Mouse (Mus musculus) common myeloid progenitor, adult 5-6 weeks (primary cell): ENCODE data around the gene Rtn4. TPM values are rescaled to one million over a fixed set of nuclear protein-coding genes. Genes with fewer than 3 reads are reported as not detected.
A peak's percentile ranks its signal among the peaks of the same experiment; 100 is the strongest.

ENCODE experiments used
- ATAC-seq: replicated peaks from 2 replicates; pipeline ENCODE4 v1.8.0; 2016; ENCODE audit warnings: low read depth, mild to moderate bottlenecking, moderate TSS enrichment, inconsistent platforms; ENCODE audit not compliant: poor library complexity, severe bottlenecking
- total RNA-seq: library from RNA; stranded (forward); fragments of 200-1000, 187-1606 nt; gene quantifications from 2 replicates; pipeline ENCODE4 v1.2.3, GENCODE M21; 2017

Rtn4 gene
- total RNA-seq, 1 experiment from 2014 or later = 96.0 TPM

DNA sequence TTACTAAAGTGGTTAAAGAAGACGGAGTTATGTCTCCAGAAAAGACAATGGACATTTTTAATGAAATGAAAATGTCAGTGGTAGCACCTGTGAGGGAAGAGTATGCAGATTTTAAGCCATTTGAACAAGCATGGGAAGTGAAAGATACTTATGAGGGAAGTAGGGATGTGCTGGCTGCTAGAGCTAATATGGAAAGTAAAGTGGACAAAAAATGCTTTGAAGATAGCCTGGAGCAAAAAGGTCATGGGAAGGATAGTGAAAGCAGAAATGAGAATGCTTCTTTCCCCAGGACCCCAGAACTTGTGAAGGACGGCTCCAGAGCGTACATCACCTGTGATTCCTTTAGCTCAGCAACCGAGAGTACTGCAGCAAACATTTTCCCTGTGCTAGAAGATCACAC, 14.1 kb downstream of the Rtn4 start:
- ATAC-seq = peak; percentile 41

GRCm38 (mm10) chr11:29709512-29709911, 16.8 kb downstream of the Rtn4 start:
- no peak for ATAC-seq

DNA sequence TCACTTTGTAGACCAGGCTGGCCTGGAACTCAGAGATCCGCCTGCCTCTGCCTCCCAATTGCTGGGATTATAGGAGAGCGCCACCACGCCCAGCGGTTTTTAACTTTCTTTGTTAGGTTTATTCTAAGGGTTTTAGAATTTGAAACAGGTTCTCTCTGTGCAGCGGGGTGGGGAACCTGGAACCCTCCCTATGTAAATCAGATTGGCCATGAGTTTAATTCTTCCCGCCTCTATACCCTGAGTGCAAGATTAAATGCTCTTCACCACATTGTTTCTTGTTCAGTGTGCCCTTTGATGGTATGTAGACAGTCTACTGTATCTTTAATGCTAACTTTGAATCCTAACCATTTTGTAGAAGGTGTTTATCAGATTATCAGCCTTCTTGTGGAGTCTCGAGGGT, 21.4 kb downstream of the Rtn4 start:
- no peak for ATAC-seq

GRCm38 (mm10) chr11:29714789-29715188, 22.0 kb downstream of the Rtn4 start:
- ATAC-seq = peak; percentile 70; the same call in 1 of the 2 replicates

DNA sequence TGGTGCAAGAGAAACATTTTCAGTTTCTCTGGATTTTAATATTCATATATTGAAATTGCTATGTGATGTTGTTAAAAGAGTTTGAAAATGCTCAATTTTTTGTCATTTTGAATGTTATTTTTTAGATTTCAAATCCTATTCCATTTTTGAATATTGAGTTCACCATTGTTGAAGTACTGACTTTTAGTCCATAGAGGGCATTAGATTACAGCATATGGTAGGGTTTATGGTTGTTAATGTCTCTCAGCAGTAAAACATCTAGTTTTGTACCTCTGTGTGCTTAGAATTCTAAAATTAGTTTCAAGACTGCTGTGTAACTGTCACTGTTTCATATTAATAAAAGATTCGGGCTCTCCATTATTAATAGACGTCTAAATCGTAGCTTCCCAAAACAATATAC, 22.8 kb downstream of the Rtn4 start:
- ATAC-seq = 0 out of 2 replicates have a peak, but pooled peaks have one; percentile 37

GRCm38 (mm10) chr11:29718541-29718940, 25.8 kb downstream of the Rtn4 start:
- no peak for ATAC-seq

GRCm38 (mm10) chr11:29719597-29719996, 26.9 kb downstream of the Rtn4 start:
- no peak for ATAC-seq

GRCm38 (mm10) chr11:29724213-29724612, 31.5 kb downstream of the Rtn4 start:
- ATAC-seq = no peak

DNA sequence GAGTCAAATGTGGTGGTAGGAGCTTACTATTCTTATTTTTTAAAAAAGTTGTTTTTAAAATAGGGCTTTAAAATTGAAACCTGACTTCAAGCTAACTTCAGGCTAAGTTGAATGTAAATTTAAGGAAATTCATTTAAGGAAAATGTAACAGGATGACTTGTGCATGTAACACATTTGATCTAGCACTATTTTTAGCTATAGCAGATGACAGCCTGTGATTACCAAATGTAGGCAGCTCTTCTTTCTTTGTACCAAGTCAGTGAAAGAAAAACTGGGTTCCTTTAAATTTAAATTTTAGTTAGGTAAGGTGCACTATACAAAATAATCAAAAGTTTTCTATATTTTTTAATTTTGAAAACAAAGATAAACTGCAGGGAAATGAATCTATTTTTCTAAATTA, 32.4 kb downstream of the Rtn4 start:
- no peak for ATAC-seq

GRCm38 (mm10) chr11:29725610-29726009, 32.9 kb downstream of the Rtn4 start:
- no peak for ATAC-seq

DNA sequence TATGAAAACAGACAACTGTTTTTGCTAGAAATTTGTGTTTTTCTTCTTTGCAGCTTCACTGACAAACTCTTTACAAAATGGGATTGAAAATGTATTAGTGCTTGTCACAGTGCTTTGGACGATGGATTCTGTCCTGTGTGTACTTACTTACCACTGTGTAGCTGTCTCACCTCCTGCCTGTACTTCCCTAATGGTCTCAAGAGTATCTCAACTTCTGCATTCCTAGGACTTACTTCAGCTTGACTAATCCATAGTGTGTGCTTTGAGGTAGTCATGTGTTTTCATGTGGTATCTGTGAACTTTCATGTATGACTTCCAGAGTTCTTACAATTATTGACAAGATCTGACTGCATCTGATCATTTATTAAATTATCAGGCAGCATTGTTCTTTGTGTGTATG, 35.2 kb downstream of the Rtn4 start:
- peak; percentile 82 for ATAC-seq

GRCm38 (mm10) chr11:29739752-29740151, 47.0 kb downstream of the Rtn4 start:
- no peak for ATAC-seq

DNA sequence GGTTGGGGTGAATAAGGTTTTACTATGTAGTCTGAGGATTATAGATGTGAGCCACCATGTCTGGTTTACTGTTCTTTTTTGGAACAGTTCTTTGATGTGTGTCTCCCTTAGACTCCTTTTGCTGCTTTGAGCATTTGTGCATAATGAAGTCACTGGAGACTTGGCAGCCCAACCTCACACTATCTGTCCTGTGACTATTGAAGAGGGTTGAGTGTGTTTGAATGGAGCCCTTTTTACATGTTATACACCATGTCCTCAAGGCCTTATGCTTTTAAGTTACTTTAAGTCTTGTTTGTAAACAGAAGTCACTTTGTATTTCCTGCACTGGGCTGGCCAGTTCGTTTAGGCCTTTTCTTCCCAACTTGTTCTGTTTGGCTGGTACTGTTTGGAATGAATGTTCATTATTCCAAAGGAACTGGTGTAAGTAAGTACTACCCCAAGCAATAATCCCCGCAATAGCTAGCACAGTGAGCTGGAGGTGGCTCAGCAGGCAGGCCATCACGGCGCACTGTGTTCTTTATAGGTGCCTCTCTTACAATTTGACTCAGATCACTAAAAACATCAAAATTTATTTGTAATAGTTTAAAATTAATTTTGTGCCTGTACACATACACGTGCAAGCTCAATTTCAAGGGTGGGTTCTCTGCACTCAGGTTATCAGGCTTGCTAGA, 52.1 kb downstream of the Rtn4 start:
- no peak for ATAC-seq

GRCm38 (mm10) chr11:29745513-29745912, 52.8 kb downstream of the Rtn4 start:
- ATAC-seq = no peak

- no peak for ATAC-seq
These were observed 53.5 kb downstream of the Rtn4 start for GRCm38 (mm10) chr11:29746203-29746602.

GRCm38 (mm10) chr11:29747365-29747764, 54.6 kb downstream of the Rtn4 start:
- no peak for ATAC-seq

- no peak for ATAC-seq
These were observed 55.1 kb downstream of the Rtn4 start for GRCm38 (mm10) chr11:29747881-29748280.

DNA sequence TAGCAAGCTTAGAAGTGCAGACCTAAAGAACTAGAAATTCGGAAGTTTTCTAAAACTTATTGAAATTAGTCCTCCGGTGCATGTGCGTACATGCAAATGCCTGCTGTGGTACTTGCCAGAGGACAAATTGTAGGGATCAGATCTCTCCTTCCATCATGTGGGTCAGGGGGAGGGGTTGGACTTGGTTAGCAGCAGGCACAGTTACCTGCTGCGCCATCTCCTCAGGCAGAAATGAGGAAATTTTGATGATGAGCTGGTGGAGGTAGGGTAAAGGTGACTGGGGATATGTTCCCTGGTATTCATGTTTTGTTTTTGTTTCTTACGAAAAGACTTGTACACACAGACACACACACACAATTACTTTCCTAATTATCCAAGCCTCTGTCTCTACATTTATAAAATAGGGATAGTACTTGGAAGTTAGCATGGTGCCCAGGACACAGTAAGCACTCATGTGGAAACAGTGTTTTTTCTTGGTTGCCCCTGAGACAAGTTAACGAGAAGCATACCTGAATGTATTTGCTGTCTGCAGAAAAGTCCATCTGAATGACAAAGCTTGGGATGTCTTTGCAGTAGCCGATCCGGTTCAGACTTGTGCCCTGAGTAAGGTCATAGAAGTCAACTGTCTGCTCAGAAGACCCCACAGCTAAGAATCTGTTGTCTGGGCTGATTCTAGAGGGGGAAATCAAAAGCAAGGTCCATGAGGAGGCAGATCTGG, 56.2 kb downstream of the Rtn4 start:
- ATAC-seq = no peak

GRCm38 (mm10) chr11:29749468-29749829, 56.7 kb downstream of the Rtn4 start:
- no peak for ATAC-seq

DNA sequence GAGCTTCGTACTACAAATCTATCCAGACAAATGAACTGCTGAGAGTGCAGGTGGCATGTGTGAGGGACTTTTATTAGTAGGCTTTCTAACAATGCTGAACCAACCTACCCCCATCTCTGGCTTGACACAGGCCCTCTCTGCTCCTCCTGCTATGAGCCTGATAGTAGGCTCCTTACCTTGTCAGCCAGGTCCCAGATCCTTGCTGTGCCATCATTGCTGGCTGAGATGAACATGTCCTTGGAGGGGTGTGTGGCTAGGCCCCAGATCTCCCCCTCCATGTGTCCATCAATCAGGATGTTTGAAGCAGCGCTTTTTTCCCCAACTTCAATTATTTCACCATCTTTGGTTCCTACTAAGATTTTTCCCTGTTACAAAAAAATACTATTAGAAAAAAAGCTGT, 58.3 kb downstream of the Rtn4 start:
- ATAC-seq = no peak

GRCm38 (mm10) chr11:29751648-29752611, 59.2 kb downstream of the Rtn4 start:
- ATAC-seq = no peak
